Mouse (Mus musculus) ES-E14 (cell line): ENCODE results near the gene Il17d. TPM values are rescaled to one million over a fixed set of nuclear protein-coding genes. Genes with fewer than 3 reads are reported as not detected.

ENCODE experiments used
- DNase-seq: peaks from one replicate; pipeline ENCODE4 v3.0.0-alpha.2; 2013; ENCODE audit warnings: low read depth, low spot score
- H3K27ac ChIP-seq: 2 replicates; pipeline ENCODE4 v1.5.1; 2012; ENCODE audit warnings: low read depth, mild to moderate bottlenecking, low read length, moderate library complexity, mixed read lengths; ENCODE audit not compliant: poor library complexity, insufficient read depth, severe bottlenecking
- H3K36me3 ChIP-seq: 2 replicates; pipeline ENCODE4 v1.6.1; 2012; ENCODE audit warnings: mild to moderate bottlenecking, low read length, moderate library complexity, mixed read lengths; ENCODE audit not compliant: control insufficient read depth, poor library complexity, insufficient read depth, severe bottlenecking
- H3K4me1 ChIP-seq, 2 experiments: fragments of 150-350 bp in 1 of 2; sonication (generic) in 1 of 2; 2 replicates each; pipeline ENCODE4 v1.6.1; 2012; ENCODE audit warnings: low read length in 2 of 2, mild to moderate bottlenecking in 1 of 2, mixed read lengths in 1 of 2; ENCODE audit not compliant: control insufficient read depth in 2 of 2, insufficient read depth in 2 of 2, poor library complexity in 1 of 2
- H3K4me3 ChIP-seq, 2 experiments: fragments of 150-350 bp in 1 of 2; sonication (generic) in 1 of 2; 2 replicates each; pipeline ENCODE4 v1.5.1; 2012; ENCODE audit warnings: low read length in 2 of 2, low read depth in 1 of 2, mild to moderate bottlenecking in 1 of 2, mixed read lengths in 1 of 2; ENCODE audit not compliant: insufficient read depth in 1 of 2, poor library complexity in 1 of 2, severe bottlenecking in 1 of 2
- H3K9ac ChIP-seq: 2 replicates; pipeline ENCODE4 v1.6.1; 2012; ENCODE audit warnings: low read depth, mild to moderate bottlenecking, low read length, mixed read lengths; ENCODE audit not compliant: poor library complexity, insufficient read depth, severe bottlenecking
- H3K9me3 ChIP-seq: fragments of 150-350 bp; sonication (generic); 2 replicates; pipeline ENCODE4 v1.6.1; 2012; ENCODE audit warnings: low read depth, mild to moderate bottlenecking, low read length; ENCODE audit not compliant: control insufficient read depth, insufficient read depth
- CHD2 ChIP-seq: IDR thresholded peaks from 2 replicates; pipeline ENCODE4 v1.6.1; 2014; ENCODE audit warnings: mild to moderate bottlenecking, low read depth, low read length, inconsistent platforms
- HCFC1 ChIP-seq: IDR thresholded peaks from 2 replicates; pipeline ENCODE4 v1.6.1; 2012; ENCODE audit warnings: low read length, inconsistent platforms, borderline replicate concordance; ENCODE audit not compliant: insufficient read depth
- MAFK ChIP-seq: IDR thresholded peaks from 2 replicates; pipeline ENCODE4 v1.6.1; 2014; ENCODE audit warnings: mild to moderate bottlenecking, low read depth, low read length, inconsistent platforms; ENCODE audit not compliant: insufficient read depth
- ZC3H11A ChIP-seq: IDR thresholded peaks from 2 replicates; pipeline ENCODE4 v1.6.1; 2012; ENCODE audit warnings: low read depth, mild to moderate bottlenecking, inconsistent platforms, low read length, borderline replicate concordance
- ZNF384 ChIP-seq: IDR thresholded peaks from 2 replicates; pipeline ENCODE4 v1.6.1; 2012; ENCODE audit warnings: low read depth, low read length, inconsistent platforms
- in situ Hi-C, 2 experiments: fragments of 600-800 bp; cut with MboI; formaldehyde crosslinking; loops; one replicate each; pipeline ENCODE4 v1.15.1; 2025; ENCODE audit warnings: low sequenced_read_pairs in 2 of 2, inconsistent platforms in 1 of 2; ENCODE audit not compliant: unreplicated experiment in 2 of 2
- total RNA-seq: library from RNA; depleted of rRNA; stranded (reverse); fragments of 300-350 nt; gene quantifications from 2 replicates; pipeline ENCODE4 v1.2.3, GENCODE M21; 2012

Il17d gene
- total RNA-seq, 1 experiment, result 2.6 TPM

- Histone ChIP-seq H3K27ac (no peak overlapping the region), H3K4me1 (peaks cover 5 to 21% of the 10 kb centered on the region in 2 experiments; a peak in 3 of 4 replicates), H3K9me3 (no peaks in the 10 kb centered on the region), H3K36me3 (peaks cover 11% of the 10 kb centered on the region; the same call in 1 of the 2 replicates), H3K4me3 (no peak overlapping the region), H3K9ac (no peak overlapping the region)
- TF ChIP-seq MAFK (no peak), CHD2 (no peak), ZNF384 (no peak), ZC3H11A (no peak), HCFC1 (no peak)
- in situ Hi-C loops, result no loop called here
- no peak for DNase-seq
These were observed 21.6 kb downstream of the Il17d start for GRCm38 (mm10) chr14:57546131-57546530.

DNA sequence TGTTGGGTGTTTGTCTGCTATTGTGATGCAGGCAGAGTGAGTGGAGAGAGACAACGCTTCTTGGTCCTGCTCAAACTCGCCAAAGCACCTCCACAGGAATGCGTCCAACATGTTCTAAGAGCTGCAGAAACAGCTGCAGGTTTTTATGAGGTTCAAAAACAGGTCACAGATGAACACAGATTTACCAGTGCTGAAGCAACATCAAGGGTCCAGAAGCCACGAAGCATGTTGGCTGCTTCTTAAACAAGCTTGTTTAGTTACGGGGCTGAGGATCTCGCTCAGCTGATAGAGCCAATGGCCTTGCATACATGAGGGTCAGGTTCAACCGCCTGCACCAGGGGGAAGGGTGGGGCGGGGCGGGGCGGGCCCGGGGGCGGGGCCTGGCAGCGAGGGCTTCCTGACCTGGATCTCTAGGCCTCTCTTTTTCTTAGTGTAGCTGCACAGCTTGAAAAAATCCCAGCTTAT lies 22.0 kb downstream of the Il17d start:
- H3K9me3 ChIP-seq, result no peaks in the 10 kb centered on the region
- 0 out of 2 replicates have a peak overlapping the region, but pooled peaks have one; percentile 18 for H3K9ac ChIP-seq
- H3K4me3 ChIP-seq, result no peak overlapping the region; a peak in 1 of 4 replicates
- H3K27ac ChIP-seq, result no peak overlapping the region
- H3K4me1 ChIP-seq, result peaks cover 5 to 21% of the 10 kb centered on the region in 2 experiments; a peak in 3 of 4 replicates
- in situ Hi-C loops, result no loop called here
- peaks cover 11% of the 10 kb centered on the region; the same call in 1 of the 2 replicates for H3K36me3 ChIP-seq
- TF ChIP-seq HCFC1, result no peak
- no peak for TF ChIP-seq CHD2
- no peak for TF ChIP-seq MAFK
- TF ChIP-seq ZNF384, result no peak
- TF ChIP-seq ZC3H11A, result no peak
- DNase-seq, result no peak

- TF ChIP-seq ZC3H11A (no peak), CHD2 (no peak), HCFC1 (no peak), ZNF384 (no peak), MAFK (no peak)
- H3K9ac ChIP-seq, result no peak overlapping the region
- no peak overlapping the region for H3K27ac ChIP-seq
- no peaks in the 10 kb centered on the region for H3K9me3 ChIP-seq
- peaks cover 11% of the 10 kb centered on the region; the same call in 1 of the 2 replicates for H3K36me3 ChIP-seq
- in situ Hi-C loops, result no loop called here
- peaks cover 5 to 21% of the 10 kb centered on the region in 2 experiments; a peak in 3 of 4 replicates for H3K4me1 ChIP-seq
- H3K4me3 ChIP-seq, result no peak overlapping the region
- DNase-seq, result no peak
These were observed 22.5 kb downstream of the Il17d start for GRCm38 (mm10) chr14:57547062-57547461.

DNA sequence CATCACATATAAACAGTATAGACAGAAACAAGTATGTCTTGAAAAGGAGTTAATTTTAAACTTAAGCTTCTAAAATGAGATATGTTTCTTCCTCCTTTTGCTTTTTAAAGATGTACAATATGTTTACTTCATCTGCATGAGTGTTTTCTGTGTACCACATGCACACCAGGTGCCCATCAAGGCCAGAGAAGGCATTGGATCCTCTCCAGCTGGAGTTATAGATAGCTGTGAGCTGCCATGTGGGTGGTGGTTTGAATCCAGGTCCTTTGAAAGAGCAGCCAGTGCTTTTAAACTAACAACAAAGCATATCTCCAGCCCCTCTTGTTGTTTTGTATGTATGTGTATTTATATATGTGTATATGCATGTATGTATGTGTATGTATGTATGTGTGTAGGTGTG lies 28.4 kb downstream of the Il17d start:
- DNase-seq, result no peak
- Histone ChIP-seq H3K4me3 (no peak overlapping the region), H3K9me3 (no peaks in the 10 kb centered on the region), H3K27ac (no peak overlapping the region), H3K4me1 (peaks cover 0 to 8% of the 10 kb centered on the region in 2 experiments; a peak in 1 of 4 replicates), H3K36me3 (peaks cover 17% of the 10 kb centered on the region; the same call in 1 of the 2 replicates), H3K9ac (no peak overlapping the region)
- TF ChIP-seq MAFK (no peak), CHD2 (no peak), ZNF384 (no peak), ZC3H11A (no peak), HCFC1 (no peak)
- in situ Hi-C loops, result no loop called here

DNA sequence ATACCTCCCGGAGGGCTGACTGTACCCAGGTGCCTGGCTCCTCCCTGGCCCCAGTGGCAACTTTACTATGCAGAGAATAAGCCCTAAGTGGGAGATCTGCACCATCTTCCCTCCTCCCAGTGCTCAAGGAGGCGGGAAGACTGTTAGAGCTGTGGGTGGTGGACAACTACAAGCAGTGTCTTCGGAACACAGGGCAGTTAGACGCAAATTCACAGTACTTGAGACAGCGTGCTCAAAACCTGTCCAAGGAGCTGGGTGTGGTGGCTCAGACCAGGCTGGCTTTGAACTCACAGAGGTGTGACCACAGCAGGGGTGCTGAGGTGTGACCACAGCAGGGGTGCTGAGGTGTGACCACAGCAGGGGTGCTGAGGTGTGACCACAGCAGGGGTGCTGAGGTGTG lies 29.9 kb downstream of the Il17d start:
- peaks cover 0 to 8% of the 10 kb centered on the region in 2 experiments; a peak in 1 of 4 replicates for H3K4me1 ChIP-seq
- H3K9me3 ChIP-seq, result no peaks in the 10 kb centered on the region
- peaks cover 10% of the 10 kb centered on the region; the same call in 1 of the 2 replicates for H3K36me3 ChIP-seq
- TF ChIP-seq CHD2 (no peak), ZC3H11A (no peak), HCFC1 (no peak)
- no peak overlapping the region for H3K4me3 ChIP-seq
- DNase-seq, result no peak
- no peak overlapping the region for H3K9ac ChIP-seq
- H3K27ac ChIP-seq, result no peak overlapping the region
- in situ Hi-C loops, result no loop called here
